Mouse (Mus musculus): ENCODE data around the gene Anxa2.

Gene Anxa2

GRCm38 (mm10) chr9:69453066-69453900, at the start of gene Anxa2:
Anxa2 (plus strand) TSS chr9:69453620.
- peak in 1 of 2 experiments; percentile 6 for DNase-seq

- no peak for DNase-seq
These were observed 48.7 kb upstream of the Anxa2 start for GRCm38 (mm10) chr9:69404671-69405070.

- DNase-seq: no peak
These were observed 33.9 kb upstream of the Anxa2 start for GRCm38 (mm10) chr9:69419476-69419875.

GRCm38 (mm10) chr9:69430531-69430930, 22.9 kb upstream of the Anxa2 start:
- DNase-seq: no peak

GRCm38 (mm10) chr9:69431863-69432555, 21.4 kb upstream of the Anxa2 start:
- no peak for DNase-seq

GRCm38 (mm10) chr9:69435194-69435593, 18.2 kb upstream of the Anxa2 start:
- DNase-seq: no peak

- no peak for DNase-seq
These were observed 17.8 kb upstream of the Anxa2 start for GRCm38 (mm10) chr9:69435662-69436061.

GRCm38 (mm10) chr9:69439805-69440357, 13.5 kb upstream of the Anxa2 start:
- no peak for DNase-seq

GRCm38 (mm10) chr9:69442471-69443038, 10.9 kb upstream of the Anxa2 start:
- no peak for DNase-seq

GRCm38 (mm10) chr9:69443203-69443602, 10.2 kb upstream of the Anxa2 start:
- no peak for DNase-seq

- DNase-seq: no peak
These were observed 4.6 kb upstream of the Anxa2 start for GRCm38 (mm10) chr9:69448801-69449200.

- no peak for DNase-seq
These were observed 2.8 kb upstream of the Anxa2 start for GRCm38 (mm10) chr9:69450636-69451035.

GRCm38 (mm10) chr9:69451886-69452810, 1.3 kb upstream of the Anxa2 start:
- DNase-seq: no peak

- no peak for DNase-seq
These were observed 664 bp downstream of the Anxa2 start for GRCm38 (mm10) chr9:69453901-69454666.

- DNase-seq: no peak
These were observed 1.3 kb downstream of the Anxa2 start for GRCm38 (mm10) chr9:69454691-69455090.

GRCm38 (mm10) chr9:69455391-69455790, 2.0 kb downstream of the Anxa2 start:
- no peak for DNase-seq

GRCm38 (mm10) chr9:69456406-69457075, 3.1 kb downstream of the Anxa2 start:
- no peak for DNase-seq

- no peak for DNase-seq
These were observed 3.7 kb downstream of the Anxa2 start for GRCm38 (mm10) chr9:69457143-69457542.

- peak in 1 of 2 experiments; percentile 3 for DNase-seq
These were observed 4.6 kb downstream of the Anxa2 start for GRCm38 (mm10) chr9:69457747-69458625.

- no peak for DNase-seq
These were observed 5.6 kb downstream of the Anxa2 start for GRCm38 (mm10) chr9:69458982-69459381.

Data from cerebellum, adult 18-20 months (tissue).